Mouse (Mus musculus): ENCODE data around the gene Cacna1c.

DNA sequence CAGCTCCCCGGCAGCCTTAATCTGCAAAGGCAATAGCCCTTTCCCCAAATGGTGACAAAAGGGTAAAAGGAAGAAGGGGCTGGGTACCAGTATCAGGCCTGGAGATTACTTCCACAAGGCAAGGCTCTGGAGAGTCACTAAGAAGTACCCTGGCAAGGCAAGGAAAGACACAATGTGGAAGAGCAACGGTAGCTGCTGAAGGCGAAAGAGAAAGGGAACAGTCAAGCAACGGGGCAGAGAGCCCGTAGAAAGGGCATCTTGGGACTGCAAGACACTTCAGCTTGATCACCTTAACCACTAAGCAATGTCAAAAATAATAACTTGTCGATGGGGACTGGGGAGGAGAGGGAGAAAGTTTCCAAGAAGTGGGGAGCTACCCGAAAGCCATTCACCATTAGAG is 89.5 kb downstream of the Cacna1c start:
- TF ChIP-seq CTCF (IDR thresholded peaks at IDR 0.05; ENCODE audit: low read depth) (no peak), EP300 (IDR thresholded peaks at IDR 0.05; ENCODE audit: low read depth) (no peak)

All from liver, postnatal 0 days (tissue).